Mouse (Mus musculus) ovary, adult 10 weeks (tissue): ENCODE data around the gene Gm10486. TPM values are rescaled to one million over a fixed set of nuclear protein-coding genes. Genes with fewer than 3 reads are reported as not detected.

Source experiments
- polyA plus RNA-seq: library from polyadenylated mRNA; stranded (reverse); fragments of 350-450 nt; fragmentation: Illumina TruSeq; extraction: RNeasy Lipid Tissue Mini Kit (QIAGEN cat#74804); gene quantifications from one replicate; pipeline ENCODE4 v1.2.3, GENCODE M21; 2014

Gene Gm10486
- not detected for polyA plus RNA-seq

GRCm38 (mm10) chrX:35067084-35067483, at the start of gene Gm10486:
Gene Gm10486 (plus strand): TSS chrX:35067384.

